Mouse (Mus musculus) heart, embryonic 11.5 days (tissue): ENCODE data around the gene Clk1. TPM values are rescaled to one million over a fixed set of nuclear protein-coding genes. Genes with fewer than 3 reads are reported as not detected.

ENCODE experiments used
- ATAC-seq: fragments of 200-750 bp; cut with Nextera tagmentation; replicated peaks from 2 replicates; pipeline ENCODE4 v1.8.0; 2017; ENCODE audit warnings: moderate library complexity; ENCODE audit not compliant: insufficient number of reproducible peaks, low FRiP score, low TSS enrichment
- H3K27ac ChIP-seq: fragments of 300-500 bp; sonication (generic); 2 replicates; pipeline ENCODE4 v1.5.1; 2014; ENCODE audit warnings: mild to moderate bottlenecking, low read depth, low read length
- H3K27me3 ChIP-seq: fragments of 300-500 bp; sonication (generic); 2 replicates; pipeline ENCODE4 v1.6.1; 2014; ENCODE audit warnings: mild to moderate bottlenecking, low read length, mixed read lengths; ENCODE audit not compliant: control insufficient read depth, insufficient read depth
- H3K36me3 ChIP-seq: fragments of 300-500 bp; sonication (generic); 2 replicates; pipeline ENCODE4 v1.6.1; 2014; ENCODE audit warnings: mild to moderate bottlenecking, low read length, moderate library complexity, mixed read lengths; ENCODE audit not compliant: control insufficient read depth, insufficient read depth
- H3K4me1 ChIP-seq: fragments of 300-500 bp; sonication (generic); 2 replicates; pipeline ENCODE4 v1.6.1; 2014; ENCODE audit warnings: low read length; ENCODE audit not compliant: control insufficient read depth, insufficient read depth
- H3K4me2 ChIP-seq: fragments of 300-500 bp; sonication (generic); 2 replicates; pipeline ENCODE4 v1.6.1; 2014; ENCODE audit warnings: mild to moderate bottlenecking, moderate library complexity
- H3K4me3 ChIP-seq: fragments of 300-500 bp; sonication (generic); 2 replicates; pipeline ENCODE4 v1.5.1; 2014; ENCODE audit warnings: low read depth, low read length
- H3K9ac ChIP-seq: fragments of 300-500 bp; sonication (generic); 2 replicates; pipeline ENCODE4 v1.6.1; 2014; ENCODE audit warnings: mild to moderate bottlenecking, low read depth, low read length, moderate library complexity
- H3K9me3 ChIP-seq: fragments of 300-500 bp; sonication (generic); replicated peaks from 2 replicates; pipeline ENCODE4 v1.6.1; 2016; ENCODE audit warnings: low read length; ENCODE audit not compliant: control insufficient read depth
- WGBS: fragments of 180-500 bp; shearing (Covaris S2); extraction: QIAGEN DNeasy Blood & Tissue Kit; methylation state at CpG from one replicate; pipeline ENCODE4 v1.1.7; 2014; ENCODE audit not compliant: insufficient replicate concordance; 5-methylcytosine and 5-hydroxymethylcytosine counted together
- polyA plus RNA-seq: library from polyadenylated mRNA; unstranded; fragments of >200 nt; fragmentation: Nextera tagmentation; extraction: Ambion mirVana; gene quantifications from 2 replicates; pipeline ENCODE4 v1.2.1, GENCODE M21; 2014

Gene Clk1
- polyA plus RNA-seq, 1 experiment from 2014 or later, result 148 TPM

DNA sequence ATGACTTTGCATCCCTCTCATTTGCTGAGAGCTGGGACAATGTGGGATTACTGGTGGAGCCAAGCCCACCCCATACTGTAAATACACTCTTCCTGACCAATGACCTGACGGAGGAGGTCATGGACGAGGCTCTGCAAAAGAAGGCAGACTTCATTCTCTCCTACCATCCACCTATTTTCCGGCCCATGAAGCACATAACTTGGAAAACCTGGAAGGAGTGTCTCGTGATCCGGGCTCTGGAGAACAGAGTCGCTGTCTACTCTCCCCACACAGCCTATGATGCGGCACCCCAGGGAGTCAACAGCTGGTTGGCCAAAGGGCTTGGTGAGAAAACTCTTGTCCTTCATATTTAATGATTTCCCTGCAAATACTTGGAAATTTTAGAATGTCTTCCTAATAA lies 23.9 kb upstream of the Clk1 start:
- Histone ChIP-seq H3K27me3 (no peaks in the 10 kb centered on the region), H3K36me3 (peaks cover 3% of the 10 kb centered on the region; the same call in 1 of the 2 replicates), H3K4me2 (no peak overlapping the region), H3K4me3 (no peak overlapping the region), H3K27ac (no peak overlapping the region), H3K4me1 (peaks cover 7% of the 10 kb centered on the region), H3K9me3 (no peaks in the 10 kb centered on the region), H3K9ac (no peak overlapping the region)
- WGBS, result 89% methylated on average over 7 of the region's 7 CpGs
- ATAC-seq, result no peak

- peaks cover 7% of the 10 kb centered on the region for H3K4me1 ChIP-seq
- peak overlapping the region; percentile 89 for H3K27ac ChIP-seq
- peak overlapping the region; percentile 77 for H3K4me3 ChIP-seq
- no peaks in the 10 kb centered on the region; the same call in 1 of the 2 replicates for H3K36me3 ChIP-seq
- peak overlapping the region; percentile 90 for H3K9ac ChIP-seq
- H3K9me3 ChIP-seq, result no peaks in the 10 kb centered on the region
- ATAC-seq, result no peak
- H3K27me3 ChIP-seq, result no peaks in the 10 kb centered on the region
- peak overlapping the region; percentile 80 for H3K4me2 ChIP-seq
- WGBS, result 13% methylated on average over 11 of the region's 11 CpGs
Observed at GRCm38 (mm10) chr1:58445861-58446260, 22.0 kb upstream of the Clk1 start.

- H3K27me3 ChIP-seq, result no peaks in the 10 kb centered on the region
- peak within 1 kb of the TSS; percentile 89 for H3K27ac ChIP-seq
- WGBS, result under 1% methylated on average over 33 of the region's 33 CpGs
- H3K4me1 ChIP-seq, result peaks cover 7% of the 10 kb centered on the region
- H3K4me2 ChIP-seq, result peak within 1 kb of the TSS; percentile 80
- peak within 1 kb of the TSS; percentile 77 for H3K4me3 ChIP-seq
- no peaks in the 10 kb centered on the region; the same call in 1 of the 2 replicates for H3K36me3 ChIP-seq
- ATAC-seq, result peak; percentile 89
- H3K9me3 ChIP-seq, result no peaks in the 10 kb centered on the region
- peak within 1 kb of the TSS; percentile 90 for H3K9ac ChIP-seq
Observed at GRCm38 (mm10) chr1:58445143-58445722, 21.4 kb upstream of the Clk1 start, which contains the start of the genes Nif3l1 and Ppil3. Gene Nif3l1, plus strand, starts transcription at chr1:58445151. Gene Ppil3, minus strand, starts transcription at chr1:58445486.

- peak overlapping the region; percentile 80 for H3K4me2 ChIP-seq
- peaks cover 7% of the 10 kb centered on the region for H3K4me1 ChIP-seq
- no peaks in the 10 kb centered on the region for H3K9me3 ChIP-seq
- peak overlapping the region; percentile 89 for H3K27ac ChIP-seq
- H3K9ac ChIP-seq, result peak overlapping the region; percentile 90
- H3K4me3 ChIP-seq, result peak overlapping the region; percentile 77
- H3K36me3 ChIP-seq, result peaks cover 3% of the 10 kb centered on the region
- WGBS, result 10% methylated on average over 10 of the region's 10 CpGs
- ATAC-seq, result no peak
- no peaks in the 10 kb centered on the region for H3K27me3 ChIP-seq
Observed at GRCm38 (mm10) chr1:58444691-58445090, 20.8 kb upstream of the Clk1 start.

- WGBS, result 84% methylated on average over 3 of the region's 3 CpGs
- Histone ChIP-seq H3K36me3 (peaks cover 8% of the 10 kb centered on the region; the same call in 1 of the 2 replicates), H3K27ac (no peak overlapping the region), H3K4me2 (0 out of 2 replicates have a peak overlapping the region, but pooled peaks have one; percentile 48), H3K9ac (no peak overlapping the region), H3K9me3 (no peaks in the 10 kb centered on the region), H3K4me1 (peaks cover 5% of the 10 kb centered on the region; the same call in 1 of the 2 replicates), H3K4me3 (no peak overlapping the region), H3K27me3 (no peaks in the 10 kb centered on the region)
- 0 out of 2 replicates have a peak, but pooled peaks have one; percentile 2 for ATAC-seq
Observed at GRCm38 (mm10) chr1:58424551-58424950, 685 bp upstream of the Clk1 start.

DNA sequence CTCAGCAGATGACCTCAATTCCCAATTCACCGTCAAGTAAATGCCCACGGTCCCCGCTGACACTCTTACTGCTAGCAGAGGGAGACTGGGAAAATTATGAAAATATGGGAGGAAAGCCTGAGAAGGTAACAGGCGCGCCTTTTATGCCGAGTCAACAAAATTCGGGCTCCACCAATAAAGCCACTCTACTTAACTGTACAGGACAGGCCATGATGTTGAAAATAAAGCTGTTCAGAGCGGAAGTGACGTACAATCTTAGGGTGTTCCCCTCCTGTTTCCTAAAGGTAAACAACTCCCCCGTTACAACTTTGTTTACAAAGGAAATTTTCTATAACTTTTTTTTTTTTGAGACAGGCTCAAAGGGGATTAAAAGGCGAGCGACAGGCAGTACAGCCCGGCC lies 987 bp downstream of the Clk1 start:
- no peak; the same call in 1 of the 2 replicates for ATAC-seq
- H3K9me3 ChIP-seq, result no peaks in the 10 kb centered on the region
- H3K36me3 ChIP-seq, result peaks cover 20% of the 10 kb centered on the region
- 7% methylated on average over 13 of the region's 13 CpGs for WGBS
- H3K27ac ChIP-seq, result peak overlapping the region; percentile 99
- H3K27me3 ChIP-seq, result no peaks in the 10 kb centered on the region
- H3K4me1 ChIP-seq, result peaks cover 5% of the 10 kb centered on the region; the same call in 1 of the 2 replicates
- H3K9ac ChIP-seq, result peak overlapping the region; percentile 99
- peak overlapping the region; percentile 79 for H3K4me2 ChIP-seq
- H3K4me3 ChIP-seq, result peak overlapping the region; percentile 95

GRCm38 (mm10) chr1:58420961-58421360 lies 2.9 kb downstream of the Clk1 start:
- no peak overlapping the region for H3K27ac ChIP-seq

GRCm38 (mm10) chr1:58420032-58420431 lies 3.8 kb downstream of the Clk1 start:
- Histone ChIP-seq H3K4me2 (no peak overlapping the region), H3K9ac (no peak overlapping the region), H3K36me3 (peaks cover 37% of the 10 kb centered on the region), H3K4me3 (no peak overlapping the region), H3K4me1 (peaks cover 5% of the 10 kb centered on the region; the same call in 1 of the 2 replicates), H3K27ac (no peak overlapping the region), H3K9me3 (no peaks in the 10 kb centered on the region), H3K27me3 (no peaks in the 10 kb centered on the region)
- ATAC-seq, result no peak
- WGBS, result 86% methylated on average over 10 of the region's 10 CpGs

More at GRCm38 (mm10) chr1:58420961-58421360, 2.9 kb downstream of the Clk1 start:
- Histone ChIP-seq H3K9ac (no peak overlapping the region), H3K27me3 (no peaks in the 10 kb centered on the region), H3K36me3 (peaks cover 30% of the 10 kb centered on the region), H3K4me1 (peaks cover 5% of the 10 kb centered on the region; the same call in 1 of the 2 replicates), H3K4me3 (no peak overlapping the region), H3K4me2 (no peak overlapping the region), H3K9me3 (no peaks in the 10 kb centered on the region)
- 70% methylated on average over 7 of the region's 7 CpGs for WGBS
- ATAC-seq, result no peak
